Mouse (Mus musculus) gastrocnemius, adult 8-10 months (tissue): ENCODE measurements around the gene Rarres2. TPM values are rescaled to one million over a fixed set of nuclear protein-coding genes. Genes with fewer than 3 reads are reported as not detected.

ENCODE experiments used
- DNase-seq, 2 experiments: peaks; one replicate each; pipeline ENCODE4 v3.0.0; 2022; ENCODE audit warnings: low spot score in 2 of 2
- total RNA-seq, 4 experiments: library from RNA; stranded (reverse); gene quantifications; 2 replicates each; pipeline ENCODE4 v1.2.4; 2022

Rarres2 gene
- total RNA-seq, 4 experiments from 2014 or later, result 7.5 to 24.6 (median 14.4) TPM

DNA sequence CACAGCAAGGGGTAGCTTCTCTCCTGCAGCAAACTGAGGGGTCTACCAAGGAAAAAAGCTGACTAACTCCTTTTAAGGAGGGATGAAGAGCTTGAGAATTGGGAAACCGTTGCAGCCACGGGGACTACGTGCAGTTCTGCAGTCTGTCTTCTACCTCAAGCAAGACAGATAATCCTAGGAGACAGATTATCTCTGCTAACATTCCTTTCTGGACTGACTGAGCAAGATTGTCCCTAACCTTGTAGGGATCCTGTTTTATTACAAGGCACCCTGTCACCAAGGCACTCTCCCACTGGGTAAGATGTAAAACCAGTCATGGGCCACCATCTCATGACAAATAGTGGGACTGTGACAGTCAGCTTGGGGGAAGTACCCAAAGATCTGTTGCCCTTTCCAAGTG is 8.7 kb upstream of the Rarres2 start:
- no peak for DNase-seq

DNA sequence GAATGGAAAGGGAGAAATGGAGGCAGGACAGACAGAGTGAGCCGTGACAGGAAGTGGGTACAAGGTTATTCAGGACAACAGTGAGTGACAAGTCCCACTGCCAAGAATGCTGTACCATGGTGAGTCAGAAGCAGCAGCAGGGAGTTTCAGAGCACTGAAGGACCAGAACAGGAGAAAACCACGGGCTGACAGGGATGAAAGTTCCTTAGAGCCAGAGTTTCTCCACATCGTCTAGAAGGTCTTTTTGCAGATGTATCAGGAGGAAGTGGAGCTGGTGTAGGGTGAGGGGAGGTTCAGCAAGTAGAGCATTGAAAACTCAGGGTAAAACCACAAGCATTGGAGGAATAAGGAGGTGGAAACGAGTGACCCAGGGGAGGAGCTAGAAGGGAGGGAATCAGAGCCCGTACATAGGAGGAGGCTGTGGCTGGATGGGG is 6.6 kb upstream of the Rarres2 start:
- DNase-seq, result no peak

DNA sequence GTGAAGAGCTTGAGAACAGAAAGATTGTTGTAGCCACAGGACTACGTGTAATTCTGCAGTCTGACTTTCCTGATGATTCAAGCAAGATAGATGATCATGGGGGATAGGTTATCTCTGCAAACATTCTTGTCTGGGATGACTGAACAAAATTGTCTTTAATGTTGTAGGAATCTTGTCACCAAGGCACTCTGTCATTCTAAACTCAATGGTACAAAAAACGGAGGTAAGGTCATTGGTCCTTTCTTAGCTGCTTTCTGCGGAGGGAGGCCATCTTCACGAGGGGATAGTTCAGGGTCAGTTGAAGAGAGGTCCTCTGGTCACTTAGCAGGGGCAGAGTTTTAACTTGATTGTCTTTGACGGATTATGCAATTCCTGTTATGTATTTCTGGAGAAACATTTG is 6.1 kb upstream of the Rarres2 start:
- DNase-seq, result no peak

DNA sequence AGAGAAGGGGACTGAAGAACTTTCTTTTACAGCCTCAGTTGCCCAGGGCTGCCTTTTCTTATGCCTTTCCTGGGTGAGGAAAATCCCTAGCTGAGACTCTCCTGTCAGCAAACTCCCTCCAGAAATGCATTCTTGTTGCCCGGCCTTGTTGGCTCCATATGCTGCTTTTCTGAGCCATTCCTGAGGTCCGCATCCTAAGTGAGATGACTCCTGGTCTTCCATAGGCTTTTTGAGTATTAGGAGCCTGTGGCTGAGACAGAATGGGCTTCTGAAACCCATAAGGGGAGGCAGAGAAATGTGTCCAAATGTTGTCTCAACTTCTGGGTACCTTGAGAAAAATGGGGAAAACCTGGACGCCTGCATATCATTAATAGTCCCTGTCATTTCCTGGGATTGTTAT is 1.4 kb upstream of the Rarres2 start:
- DNase-seq, result no peak

DNA sequence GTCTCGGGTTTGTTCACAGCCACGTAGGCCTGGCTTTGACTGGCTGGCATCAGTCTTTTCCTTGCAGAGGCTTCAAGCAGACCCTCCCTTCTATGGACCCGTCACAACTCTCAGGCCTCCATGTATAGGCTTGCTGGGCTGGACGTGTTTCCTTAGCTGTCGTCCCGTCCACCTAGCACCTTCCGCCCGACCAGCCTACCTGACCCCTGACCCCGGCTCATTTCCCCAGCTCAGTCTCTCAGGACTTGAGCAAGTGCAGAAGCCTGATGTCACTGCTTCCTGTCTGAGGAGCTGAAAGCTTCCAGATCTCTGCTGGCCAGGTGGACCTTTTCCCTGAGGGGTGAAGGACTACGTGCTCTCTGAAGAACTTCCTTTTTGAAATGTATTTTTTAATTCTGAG is 691 bp upstream of the Rarres2 start:
- DNase-seq, result no peak

DNA sequence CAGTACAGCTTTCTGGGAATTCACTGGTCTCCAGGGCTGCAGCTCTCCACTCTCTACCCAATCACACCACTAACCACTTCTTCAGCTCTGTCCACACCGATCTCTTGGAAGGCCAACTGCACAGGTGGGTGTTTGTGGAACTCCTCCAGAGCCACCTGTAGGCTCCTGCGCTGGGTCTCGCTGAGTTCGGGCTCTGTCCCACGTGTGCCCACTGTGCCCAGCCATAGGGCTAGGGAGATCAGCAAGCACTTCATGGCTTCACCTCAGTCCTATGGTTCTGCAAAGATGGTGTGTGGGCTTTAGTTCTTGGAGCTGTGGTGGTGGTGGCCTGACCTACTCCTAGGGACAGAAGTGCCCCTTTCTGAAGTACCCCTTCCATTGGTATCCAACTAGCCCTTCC is 575 bp downstream of the Rarres2 start:
- DNase-seq, result no peak

DNA sequence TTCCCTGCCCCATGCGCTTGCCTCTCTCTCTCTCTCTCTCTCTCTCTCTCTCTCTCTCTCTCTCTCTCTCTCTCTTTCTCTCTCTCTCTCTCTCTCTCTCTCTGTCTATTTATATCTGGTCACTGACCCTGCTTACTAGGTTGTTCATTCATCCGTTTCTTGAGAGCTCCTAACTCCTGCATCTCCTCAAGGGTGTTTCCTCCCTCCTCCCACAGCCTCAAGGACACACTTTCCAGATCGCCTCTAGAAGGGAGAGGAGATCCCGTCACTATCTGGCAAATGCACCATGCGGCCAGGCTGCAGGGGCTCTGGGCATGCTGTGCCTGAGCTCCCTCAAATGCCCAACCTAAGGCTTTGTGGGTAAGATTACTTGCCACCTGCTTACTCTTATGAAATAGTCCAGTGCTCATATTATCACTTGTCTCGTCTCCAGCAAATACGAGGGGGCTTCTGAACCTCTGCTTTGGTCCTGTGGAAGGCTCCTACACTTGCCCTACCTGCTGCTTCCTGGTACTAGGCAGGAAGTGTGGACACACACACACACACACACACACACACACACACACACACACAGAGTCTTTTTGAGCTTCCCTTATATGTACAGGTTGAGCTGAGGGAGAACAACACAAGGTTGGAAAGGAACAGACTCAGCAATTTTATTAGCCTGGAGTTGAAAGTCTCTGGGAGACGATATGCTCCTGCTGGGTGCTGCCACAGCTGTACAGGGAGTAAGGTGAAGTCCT is 3.4 kb downstream of the Rarres2 start:
- no peak for DNase-seq

DNA sequence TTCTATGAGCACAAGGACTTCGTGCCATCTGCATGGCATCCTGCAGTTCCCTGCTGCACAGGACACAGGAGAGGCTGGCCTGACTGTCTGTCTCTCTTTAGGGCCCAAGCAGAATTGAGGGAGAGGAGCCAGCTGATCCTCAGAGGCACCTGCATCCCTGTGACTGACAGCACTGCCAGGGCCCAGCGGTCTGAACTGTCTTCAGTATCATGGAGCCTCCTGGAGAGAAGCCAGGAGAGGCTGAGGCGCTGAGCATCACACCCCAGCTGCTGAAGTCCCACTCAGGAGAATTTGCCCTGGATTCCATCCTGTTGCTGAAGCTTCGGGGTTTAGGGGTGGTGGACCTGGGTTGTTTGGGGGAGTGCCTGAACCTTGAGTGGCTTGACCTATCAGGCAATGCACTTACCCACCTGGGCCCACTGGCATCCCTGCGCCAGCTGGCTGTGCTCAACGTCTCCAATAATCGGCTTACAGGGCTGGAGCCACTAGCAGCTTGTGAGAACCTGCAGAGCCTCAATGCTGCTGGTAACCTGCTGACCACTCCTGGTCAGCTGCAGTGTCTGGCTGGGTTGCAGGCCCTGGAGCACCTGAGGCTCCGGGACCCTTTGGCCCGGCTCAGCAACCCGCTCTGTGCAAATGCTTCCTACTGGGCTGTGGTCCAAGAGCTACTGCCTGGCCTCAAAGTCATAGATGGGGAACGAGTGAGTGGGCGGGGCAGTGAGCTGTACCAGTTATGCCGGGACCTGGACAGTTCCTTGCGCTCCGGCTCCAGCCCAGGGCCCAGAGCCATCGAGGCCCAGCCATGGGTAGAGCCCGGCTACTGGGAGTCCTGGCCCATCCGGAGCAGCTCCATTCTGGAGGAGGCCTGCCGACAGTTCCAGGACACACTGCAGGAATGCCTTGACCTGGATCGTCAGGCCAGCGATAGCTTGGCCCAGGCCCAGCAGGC is 4.3 kb downstream of the Rarres2 start:
- DNase-seq, result peak in 1 of 2 experiments; percentile 22

DNA sequence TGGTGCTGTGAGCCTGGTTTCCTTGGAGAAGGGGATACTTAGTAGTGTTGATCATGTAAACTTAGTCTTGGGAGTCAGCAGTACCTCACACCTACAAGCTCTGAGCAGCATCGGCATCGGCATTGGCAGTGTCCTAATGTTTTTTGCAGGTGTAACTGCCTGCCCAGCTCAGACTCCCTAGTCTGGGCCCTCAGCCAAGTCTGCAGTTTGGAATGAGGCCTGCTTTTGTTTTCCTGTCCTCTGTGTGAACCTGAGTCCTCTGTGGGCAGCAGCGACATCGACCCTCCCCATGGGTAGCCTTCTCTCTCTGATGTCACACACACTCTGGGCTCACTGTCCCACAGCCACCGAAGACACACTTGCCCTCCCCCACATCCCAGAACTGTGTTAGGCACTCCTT is 6.3 kb downstream of the Rarres2 start:
- no peak for DNase-seq

DNA sequence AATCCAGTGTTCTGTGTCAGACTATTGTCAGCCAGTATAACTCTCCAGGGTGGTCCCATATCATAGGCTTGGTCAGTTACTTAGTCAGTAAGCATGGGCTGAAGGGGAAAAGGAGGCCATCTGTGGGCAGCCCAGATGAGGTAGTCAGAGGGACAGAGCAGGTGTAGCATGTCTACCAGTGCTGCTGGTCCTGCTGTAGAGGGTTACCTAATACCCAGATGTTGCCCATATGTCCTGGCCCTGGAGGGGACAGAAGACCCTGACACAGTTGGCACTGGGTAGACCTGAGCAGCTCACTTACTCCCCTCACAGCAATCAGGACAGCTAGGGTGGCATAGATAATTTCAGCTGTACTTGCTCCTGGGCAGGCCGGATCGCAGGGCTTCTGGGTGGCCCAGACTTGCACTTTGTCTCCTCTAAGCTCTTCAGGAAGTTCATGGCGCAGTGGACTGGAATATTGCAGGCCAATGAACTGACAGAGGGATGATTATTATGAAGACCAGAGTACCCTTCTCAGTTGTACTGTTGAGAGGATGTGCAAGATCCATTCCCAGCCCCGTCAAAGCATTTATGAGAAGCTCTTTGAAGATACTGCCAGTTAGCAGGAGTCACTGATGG is 6.8 kb downstream of the Rarres2 start:
- no peak for DNase-seq

DNA sequence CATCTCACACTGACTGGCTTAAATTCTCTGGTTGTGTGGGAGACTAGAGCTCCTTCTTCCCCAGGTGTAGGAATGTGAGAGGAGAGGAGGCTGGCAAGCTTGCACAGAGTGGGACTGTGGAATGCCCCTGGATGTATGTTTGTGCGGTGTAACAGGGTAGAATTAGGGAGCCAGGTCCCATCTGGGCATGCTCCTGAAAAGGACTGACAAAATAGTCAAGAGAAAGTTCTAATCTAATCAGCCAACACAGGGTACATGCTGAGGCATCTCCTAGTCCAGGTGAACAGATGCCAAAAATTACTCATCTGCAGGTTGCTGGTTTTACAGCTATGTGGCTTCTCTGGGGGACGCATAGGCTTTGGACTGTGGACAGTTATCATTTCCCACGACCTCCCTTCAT is 16.6 kb downstream of the Rarres2 start:
- no peak for DNase-seq

DNA sequence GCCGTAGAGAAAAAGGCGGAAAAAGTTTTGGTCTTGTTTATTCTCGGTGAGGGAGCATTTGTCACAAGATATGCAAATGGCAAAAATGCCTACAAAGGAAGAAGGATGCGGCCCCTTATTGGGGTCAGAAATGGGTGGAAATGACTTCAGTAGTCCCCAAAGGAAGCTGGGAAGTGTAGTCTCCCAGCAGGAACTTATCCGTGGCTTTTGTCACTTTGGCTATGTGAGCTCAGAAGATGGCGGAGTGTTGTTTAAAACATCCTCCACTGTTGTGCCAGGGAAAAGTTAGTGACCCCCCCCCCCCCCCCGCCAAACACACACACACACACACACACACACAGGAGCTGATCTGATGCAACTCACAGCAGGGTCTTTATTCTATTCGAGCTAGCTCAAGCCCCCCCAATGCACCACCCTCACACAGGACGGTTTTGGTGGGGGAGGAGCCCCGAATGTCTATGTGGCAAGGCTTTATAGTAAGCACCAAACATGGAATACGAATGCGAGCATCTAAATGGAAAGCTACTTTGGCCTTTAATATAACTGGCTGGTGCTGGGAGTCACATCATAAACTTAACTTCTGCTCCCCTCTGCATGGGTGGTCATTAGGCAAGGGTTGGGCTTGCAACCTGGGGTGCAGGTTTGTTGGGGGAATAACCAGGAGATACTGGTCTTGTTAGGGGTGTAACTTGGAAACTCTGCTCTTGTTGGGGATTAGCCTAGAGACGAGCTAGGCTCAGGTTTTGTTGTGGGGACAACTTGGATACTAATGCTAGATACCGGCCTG is 17.3 kb downstream of the Rarres2 start:
- peak in 1 of 2 experiments; percentile 42 for DNase-seq

DNA sequence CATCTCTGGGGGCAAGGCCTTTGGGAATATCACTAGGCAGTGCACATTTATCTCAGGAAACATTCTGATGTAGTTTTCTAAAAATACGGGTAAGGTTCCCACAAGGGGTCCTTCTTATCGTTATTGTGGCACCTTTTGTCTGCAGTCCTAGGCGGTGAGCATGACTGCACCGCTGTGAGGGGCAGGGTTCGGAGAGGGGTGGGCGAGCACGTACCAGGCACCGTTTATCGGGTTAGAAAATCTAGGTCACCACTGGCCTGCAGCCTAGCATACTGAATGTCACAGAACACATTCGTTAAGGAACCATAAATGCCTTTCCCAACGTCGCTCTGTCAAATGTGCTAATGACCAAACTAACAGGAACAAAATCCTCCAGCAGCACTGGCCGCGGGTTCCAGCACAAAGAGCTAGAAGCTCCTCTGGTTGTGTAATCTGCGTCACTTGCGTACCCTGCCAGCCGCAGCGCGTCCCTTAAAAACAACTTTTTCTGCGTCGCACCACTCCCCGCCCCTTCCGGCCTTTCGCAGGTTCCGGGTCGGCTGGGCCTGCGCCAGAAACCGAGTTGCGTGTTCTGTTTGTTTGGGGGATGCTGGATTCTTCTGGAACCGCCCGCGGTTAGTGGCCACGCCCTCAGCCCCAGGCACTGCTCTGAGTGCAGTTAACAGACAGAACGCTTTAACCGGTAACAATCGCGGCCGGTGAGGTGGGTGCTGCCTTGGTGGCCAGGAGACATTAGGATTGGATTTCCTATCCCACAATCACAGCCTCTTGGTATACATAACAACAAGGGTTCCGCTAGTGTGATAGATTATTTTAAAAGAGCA is 18.1 kb downstream of the Rarres2 start, which contains the start of gene Lrrc61:
TSS of gene Lrrc61 (plus strand) at position 517 of the 824 bp plus-strand sequence.
- DNase-seq, result peak; percentile 99

DNA sequence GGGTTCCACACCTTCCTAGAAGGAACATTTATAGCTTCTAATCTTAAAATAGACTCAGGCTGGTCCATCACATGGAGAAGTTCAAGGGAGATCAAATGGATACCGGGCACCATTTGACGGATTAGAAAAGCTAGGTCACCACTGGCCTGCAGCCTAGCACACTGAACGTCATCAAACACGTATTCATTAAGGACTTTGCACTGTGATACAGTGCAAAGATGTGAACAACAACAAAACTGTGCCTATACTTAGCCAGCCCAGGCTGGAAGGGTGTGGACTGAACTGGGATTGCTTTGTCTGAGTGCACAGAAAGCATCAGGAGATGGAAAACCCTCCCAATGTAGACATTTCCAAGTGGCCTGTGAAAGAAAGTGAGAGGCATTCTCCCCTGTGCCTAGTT is 18.8 kb downstream of the Rarres2 start:
- peak; percentile 64 to 77 for DNase-seq

DNA sequence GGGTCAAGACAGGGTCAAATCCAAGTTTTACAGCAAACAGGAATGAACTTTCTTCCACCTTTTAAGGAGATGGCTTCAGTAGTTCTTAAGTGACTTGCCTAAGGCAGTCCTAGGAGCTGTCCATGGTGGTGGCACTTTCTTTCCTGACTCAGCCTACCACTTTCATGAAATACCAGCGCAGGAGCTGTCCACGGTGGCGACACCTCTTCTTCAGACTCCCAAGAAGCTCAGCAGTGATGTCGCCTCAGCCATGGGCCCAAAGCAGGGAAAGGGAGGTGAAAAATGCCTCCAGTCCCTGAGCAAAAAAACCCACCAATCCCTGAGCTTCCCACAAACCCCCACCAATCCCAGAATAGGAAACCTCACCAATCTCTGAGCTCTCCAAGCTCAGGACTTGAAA is 19.7 kb downstream of the Rarres2 start:
- DNase-seq, result no peak

DNA sequence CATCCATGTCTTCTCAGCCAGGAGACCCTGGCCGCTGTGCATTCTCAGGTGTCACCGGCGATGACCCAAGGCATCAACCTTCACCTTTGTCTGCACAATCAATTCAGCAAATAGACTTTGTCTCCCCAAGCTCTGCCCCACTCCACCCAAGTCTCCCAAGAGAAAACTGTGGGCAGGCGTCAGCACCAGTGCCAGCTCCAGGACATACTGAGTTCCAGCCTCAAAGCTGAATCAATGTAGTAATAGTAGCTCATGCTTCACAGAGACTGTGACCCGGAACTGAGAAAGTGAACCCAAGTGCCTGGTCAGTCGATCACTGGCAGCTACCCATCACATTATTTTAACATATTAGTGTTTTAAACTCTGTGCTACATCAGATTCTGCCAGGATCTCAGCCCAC is 24.3 kb downstream of the Rarres2 start:
- no peak for DNase-seq

DNA sequence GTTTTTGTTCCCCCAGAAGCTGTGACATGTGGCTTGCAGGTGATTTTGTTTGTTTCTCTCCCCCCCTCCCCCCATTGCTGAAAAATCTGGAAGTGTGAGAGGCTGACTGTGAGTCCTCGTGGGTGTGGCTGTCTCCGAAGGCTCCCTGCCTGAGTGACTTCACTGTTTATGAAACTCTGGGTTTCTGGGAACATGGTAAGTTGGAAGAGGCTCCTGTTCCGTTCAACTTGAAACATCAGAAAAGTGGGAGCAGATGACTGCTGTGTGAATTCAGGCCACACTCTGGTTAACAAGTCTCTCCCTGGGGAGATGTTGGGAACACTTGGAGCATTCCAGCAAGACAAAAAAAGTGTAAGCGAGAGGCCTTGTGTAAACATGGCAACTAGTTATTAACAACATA is 25.7 kb downstream of the Rarres2 start:
- no peak for DNase-seq

DNA sequence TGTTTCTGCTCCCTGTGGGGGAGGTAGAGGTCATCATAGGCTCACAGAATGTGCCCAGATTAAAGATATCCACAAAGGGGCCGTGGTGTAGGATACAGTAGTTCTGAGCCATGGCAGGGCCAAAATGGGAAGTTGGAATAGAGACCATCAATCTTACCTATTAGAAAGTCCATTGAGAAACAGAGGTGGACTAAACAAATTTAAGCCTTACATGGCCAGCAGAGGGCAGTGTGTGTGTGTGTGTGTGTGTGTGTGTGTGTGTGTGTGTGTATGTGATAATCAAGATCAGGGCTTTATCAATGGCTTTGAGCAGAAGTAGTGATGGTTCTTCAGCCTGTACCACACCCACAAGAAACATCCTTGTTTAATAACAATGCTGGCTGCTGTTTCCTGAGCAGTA is 26.3 kb downstream of the Rarres2 start:
- no peak for DNase-seq

DNA sequence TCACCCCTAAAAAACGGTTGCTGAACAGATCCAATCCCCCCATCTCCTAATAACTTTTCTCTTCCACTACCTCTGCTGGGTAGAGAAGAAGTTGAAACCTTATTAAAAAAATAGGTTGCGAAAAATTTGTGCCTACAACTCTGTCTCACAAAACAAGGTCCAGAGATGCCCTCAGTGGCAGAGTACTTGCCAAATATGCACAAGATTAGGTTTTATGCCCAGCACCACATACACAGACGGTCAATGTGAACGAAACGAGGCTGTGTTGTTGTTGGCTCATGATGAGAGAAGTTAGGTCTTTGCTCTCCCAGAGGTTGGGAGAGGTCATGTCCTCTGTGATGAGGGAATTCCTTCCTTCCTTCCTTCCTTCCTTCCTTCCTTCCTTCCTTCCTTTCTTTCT is 27.3 kb downstream of the Rarres2 start:
- DNase-seq, result no peak

DNA sequence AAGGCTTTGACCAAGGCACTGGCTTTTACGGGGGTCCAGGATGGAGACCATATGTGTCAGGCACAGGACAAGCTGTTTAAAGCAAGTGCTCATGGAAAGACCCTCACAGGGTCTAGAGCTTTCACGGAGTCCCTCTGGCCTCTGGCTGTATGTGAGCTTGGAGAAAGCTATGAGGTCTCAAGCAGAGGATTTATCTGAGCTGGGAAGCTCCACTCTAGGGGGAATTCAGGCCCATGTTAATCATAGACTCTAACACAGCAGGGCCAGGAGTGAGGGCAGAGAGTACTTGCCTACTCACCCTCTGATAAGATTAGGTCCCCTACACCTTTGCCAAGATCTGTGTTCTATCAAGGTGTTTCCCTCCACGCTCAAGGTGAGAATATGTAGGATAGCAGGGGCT is 30.0 kb downstream of the Rarres2 start:
- DNase-seq, result no peak
